Mouse (Mus musculus): ENCODE results near the gene Ifna7. TPM values are rescaled to one million over a fixed set of nuclear protein-coding genes. Genes with fewer than 3 reads are reported as not detected.
"Not testable (repeated sequence)": the region's sequence is repeated elsewhere in the genome, so short reads cannot be mapped to it uniquely, and the experiment has no call there.

The Ifna7 gene
- polyA plus RNA-seq, 1 experiment from 2014 or later: not detected

- not testable (repeated sequence) for ATAC-seq (ENCODE audit: low FRiP score, low TSS enrichment)
These were observed 11.1 kb downstream of the Ifna7 start, which contains the start of gene Ifna6 for GRCm38 (mm10) chr4:88827116-88827515. Gene Ifna6, plus strand, starts transcription at chr4:88827416.

DNA sequence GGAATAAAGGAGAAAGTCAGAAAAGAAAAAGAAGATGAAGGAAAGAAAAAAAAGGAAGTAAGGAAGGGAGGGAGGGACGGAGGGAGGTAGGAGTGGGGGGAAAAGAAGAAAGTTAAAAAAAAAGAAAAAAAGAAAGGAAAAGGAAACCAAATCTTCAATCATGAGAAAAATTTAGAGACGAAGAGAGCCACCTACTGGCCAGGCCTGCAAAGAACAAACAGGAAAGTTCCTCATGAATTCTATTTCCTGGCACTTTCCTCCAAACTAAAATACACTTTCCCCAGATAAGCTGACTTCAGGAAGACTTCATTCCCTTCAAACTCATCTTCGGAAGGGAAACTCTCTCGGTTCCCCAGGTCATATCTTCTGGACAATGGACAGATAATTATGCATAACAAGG is 14.5 kb downstream of the Ifna7 start:
- 25% methylated on average over 4 of the region's 4 CpGs for WGBS
- Histone ChIP-seq H3K4me3 (ENCODE audit: low read length) (no peak overlapping the region), H3K4me2 (replicated peaks; ENCODE audit: low read depth, low read length) (no peak overlapping the region), H3K36me3 (ENCODE audit: control insufficient read depth, insufficient read depth, low read length) (no peaks in the 10 kb centered on the region), H3K4me1 (ENCODE audit: control insufficient read depth, insufficient read depth, low read length) (no peaks in the 10 kb centered on the region), H3K27ac (ENCODE audit: low read depth, low read length) (no peak overlapping the region), H3K27me3 (ENCODE audit: control insufficient read depth, insufficient read depth, low read length) (no peaks in the 10 kb centered on the region), H3K9ac (ENCODE audit: low read depth, low read length) (no peak overlapping the region), H3K9me3 (ENCODE audit: control insufficient read depth, low read length) (no peaks in the 10 kb centered on the region)
- ATAC-seq (ENCODE audit: low FRiP score, low TSS enrichment): no peak

More at GRCm38 (mm10) chr4:88827116-88827515, 11.1 kb downstream of the Ifna7 start, which contains the start of gene Ifna6:
- not testable (repeated sequence) for H3K27me3 ChIP-seq (ENCODE audit: control insufficient read depth, insufficient read depth, low read length); H3K4me1 ChIP-seq (ENCODE audit: control insufficient read depth, insufficient read depth, low read length); H3K9me3 ChIP-seq (ENCODE audit: control insufficient read depth, low read length); H3K4me3 ChIP-seq (ENCODE audit: low read length); H3K4me2 ChIP-seq (replicated peaks; ENCODE audit: low read depth, low read length); H3K27ac ChIP-seq (ENCODE audit: low read depth, low read length); H3K9ac ChIP-seq (ENCODE audit: low read depth, low read length); H3K36me3 ChIP-seq (ENCODE audit: control insufficient read depth, insufficient read depth, low read length)

GRCm38 (mm10) chr4:88835225-88835624 is 19.2 kb downstream of the Ifna7 start, which contains the start of gene Ifna5:
Gene Ifna5, plus strand, starts transcription at chr4:88835525.
- H3K36me3 ChIP-seq (ENCODE audit: control insufficient read depth, insufficient read depth, low read length); H3K4me1 ChIP-seq (ENCODE audit: control insufficient read depth, insufficient read depth, low read length); H3K4me2 ChIP-seq (replicated peaks; ENCODE audit: low read depth, low read length); H3K9ac ChIP-seq (ENCODE audit: low read depth, low read length); H3K4me3 ChIP-seq (ENCODE audit: low read length); ATAC-seq (ENCODE audit: low FRiP score, low TSS enrichment); H3K27me3 ChIP-seq (ENCODE audit: control insufficient read depth, insufficient read depth, low read length); H3K9me3 ChIP-seq (ENCODE audit: control insufficient read depth, low read length); H3K27ac ChIP-seq (ENCODE audit: low read depth, low read length): not testable (repeated sequence)
- WGBS: 86% methylated on average over 1 of the region's 1 CpGs

DNA sequence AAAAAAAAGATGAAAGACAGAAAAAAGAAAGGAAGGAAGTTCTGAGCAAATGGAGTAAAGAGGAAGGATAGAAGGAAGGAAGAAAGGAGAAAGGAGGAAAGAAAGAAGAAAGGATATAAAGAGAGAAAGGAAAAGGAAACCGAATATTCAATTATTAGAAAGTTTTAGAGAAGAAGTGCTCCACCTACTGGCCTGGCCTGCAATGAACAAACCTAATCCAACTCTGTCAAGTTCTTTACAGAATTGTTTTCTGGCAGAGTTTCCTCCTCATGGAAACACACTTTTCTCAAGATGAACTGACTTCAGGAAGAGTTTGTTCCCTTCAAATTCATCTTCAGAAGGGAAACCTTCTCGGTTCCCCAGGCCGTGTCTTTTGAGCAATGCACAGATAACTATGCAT is 22.8 kb downstream of the Ifna7 start:
- Histone ChIP-seq H3K4me2 (replicated peaks; ENCODE audit: low read depth, low read length) (no peak overlapping the region), H3K4me3 (ENCODE audit: low read length) (no peak overlapping the region), H3K27me3 (ENCODE audit: control insufficient read depth, insufficient read depth, low read length) (no peaks in the 10 kb centered on the region), H3K9ac (ENCODE audit: low read depth, low read length) (no peak overlapping the region), H3K36me3 (ENCODE audit: control insufficient read depth, insufficient read depth, low read length) (no peaks in the 10 kb centered on the region), H3K9me3 (ENCODE audit: control insufficient read depth, low read length) (no peaks in the 10 kb centered on the region), H3K4me1 (ENCODE audit: control insufficient read depth, insufficient read depth, low read length) (no peaks in the 10 kb centered on the region), H3K27ac (ENCODE audit: low read depth, low read length) (no peak overlapping the region)
- no peak for ATAC-seq (ENCODE audit: low FRiP score, low TSS enrichment)
- WGBS: 44% methylated on average over 3 of the region's 3 CpGs

DNA sequence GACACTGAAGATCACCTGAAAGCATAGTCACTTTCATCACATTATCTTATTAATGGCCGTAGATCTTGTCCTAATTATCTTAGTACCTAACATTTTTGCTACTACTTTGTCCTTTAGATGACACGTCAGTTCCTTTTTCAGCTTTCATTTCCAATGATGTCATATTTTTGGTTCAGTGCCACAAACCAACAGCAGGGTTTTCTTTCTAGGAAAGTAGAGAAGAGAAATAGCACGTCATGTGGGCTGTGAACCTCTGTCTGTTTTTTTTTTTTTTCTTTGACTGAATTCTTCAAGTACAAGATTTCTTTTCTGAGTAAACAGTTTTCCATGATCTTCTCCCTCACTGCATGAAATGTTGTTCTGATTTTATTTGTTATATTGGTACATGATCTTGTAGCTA is 24.0 kb downstream of the Ifna7 start:
- Histone ChIP-seq H3K27ac (ENCODE audit: low read depth, low read length) (no peak overlapping the region), H3K27me3 (ENCODE audit: control insufficient read depth, insufficient read depth, low read length) (no peaks in the 10 kb centered on the region), H3K9ac (ENCODE audit: low read depth, low read length) (no peak overlapping the region), H3K4me1 (ENCODE audit: control insufficient read depth, insufficient read depth, low read length) (no peaks in the 10 kb centered on the region), H3K4me2 (replicated peaks; ENCODE audit: low read depth, low read length) (no peak overlapping the region), H3K36me3 (ENCODE audit: control insufficient read depth, insufficient read depth, low read length) (no peaks in the 10 kb centered on the region), H3K9me3 (ENCODE audit: control insufficient read depth, low read length) (no peaks in the 10 kb centered on the region), H3K4me3 (ENCODE audit: low read length) (no peak overlapping the region)
- 77% methylated on average over 3 of the region's 3 CpGs for WGBS
- no peak for ATAC-seq (ENCODE audit: low FRiP score, low TSS enrichment)

GRCm38 (mm10) chr4:88841438-88841911 is 25.4 kb downstream of the Ifna7 start, which contains the start of gene Ifna4:
Gene Ifna4, plus strand, starts transcription at chr4:88841861.
- ATAC-seq (ENCODE audit: low FRiP score, low TSS enrichment): no peak
- Histone ChIP-seq H3K9me3 (ENCODE audit: control insufficient read depth, low read length) (no peaks in the 10 kb centered on the region), H3K4me3 (ENCODE audit: low read length) (no peak within 1 kb of the TSS), H3K27me3 (ENCODE audit: control insufficient read depth, insufficient read depth, low read length) (no peaks in the 10 kb centered on the region), H3K9ac (ENCODE audit: low read depth, low read length) (no peak within 1 kb of the TSS), H3K36me3 (ENCODE audit: control insufficient read depth, insufficient read depth, low read length) (no peaks in the 10 kb centered on the region), H3K27ac (ENCODE audit: low read depth, low read length) (no peak within 1 kb of the TSS), H3K4me2 (replicated peaks; ENCODE audit: low read depth, low read length) (no peak within 1 kb of the TSS), H3K4me1 (ENCODE audit: control insufficient read depth, insufficient read depth, low read length) (no peaks in the 10 kb centered on the region)
- 70% methylated on average over 2 of the region's 2 CpGs for WGBS

- H3K4me1 ChIP-seq (ENCODE audit: control insufficient read depth, insufficient read depth, low read length): no peaks in the 10 kb centered on the region
- H3K4me3 ChIP-seq (ENCODE audit: low read length): no peak overlapping the region
- no peaks in the 10 kb centered on the region for H3K27me3 ChIP-seq (ENCODE audit: control insufficient read depth, insufficient read depth, low read length)
- H3K9me3 ChIP-seq (ENCODE audit: control insufficient read depth, low read length): no peaks in the 10 kb centered on the region
- H3K27ac ChIP-seq (ENCODE audit: low read depth, low read length): no peak overlapping the region
- WGBS: 53% methylated on average over 2 of the region's 2 CpGs
- no peak overlapping the region for H3K9ac ChIP-seq (ENCODE audit: low read depth, low read length)
- no peaks in the 10 kb centered on the region for H3K36me3 ChIP-seq (ENCODE audit: control insufficient read depth, insufficient read depth, low read length)
- ATAC-seq (ENCODE audit: low FRiP score, low TSS enrichment): no peak
- no peak overlapping the region for H3K4me2 ChIP-seq (replicated peaks; ENCODE audit: low read depth, low read length)
These were observed 29.3 kb downstream of the Ifna7 start for GRCm38 (mm10) chr4:88845334-88845733.

DNA sequence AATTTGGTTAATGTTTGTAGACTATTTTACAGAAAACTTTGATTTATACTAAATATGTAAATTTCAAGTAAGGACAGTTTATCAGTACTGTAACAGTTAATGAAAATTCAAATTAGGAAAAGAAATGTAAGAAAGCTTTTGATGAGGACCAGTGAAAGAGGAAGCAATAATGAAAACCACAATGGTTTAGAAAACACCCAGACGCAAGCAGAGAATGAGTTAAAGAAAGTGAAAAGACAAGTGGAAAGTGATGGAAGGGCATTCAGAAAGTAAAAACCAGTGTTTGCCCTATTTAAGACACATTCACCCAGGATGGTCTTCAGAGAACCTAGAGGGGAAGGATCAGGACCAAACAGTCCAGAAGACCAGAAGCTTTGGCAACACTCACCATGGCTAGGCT is 33.7 kb downstream of the Ifna7 start, which contains the start of gene Ifna1:
TSS of gene Ifna1 (plus strand) at position 390 of the 400 bp plus-strand sequence.
- 89% methylated on average over 1 of the region's 1 CpGs for WGBS
- no peaks in the 10 kb centered on the region for H3K4me1 ChIP-seq (ENCODE audit: control insufficient read depth, insufficient read depth, low read length)
- no peaks in the 10 kb centered on the region for H3K9me3 ChIP-seq (ENCODE audit: control insufficient read depth, low read length)
- ATAC-seq (ENCODE audit: low FRiP score, low TSS enrichment): no peak
- H3K36me3 ChIP-seq (ENCODE audit: control insufficient read depth, insufficient read depth, low read length): no peaks in the 10 kb centered on the region
- no peaks in the 10 kb centered on the region for H3K27me3 ChIP-seq (ENCODE audit: control insufficient read depth, insufficient read depth, low read length)
- H3K4me3 ChIP-seq (ENCODE audit: low read length): no peak within 1 kb of the TSS
- no peak within 1 kb of the TSS for H3K9ac ChIP-seq (ENCODE audit: low read depth, low read length)
- no peak within 1 kb of the TSS for H3K4me2 ChIP-seq (replicated peaks; ENCODE audit: low read depth, low read length)
- H3K27ac ChIP-seq (ENCODE audit: low read depth, low read length): no peak within 1 kb of the TSS

DNA sequence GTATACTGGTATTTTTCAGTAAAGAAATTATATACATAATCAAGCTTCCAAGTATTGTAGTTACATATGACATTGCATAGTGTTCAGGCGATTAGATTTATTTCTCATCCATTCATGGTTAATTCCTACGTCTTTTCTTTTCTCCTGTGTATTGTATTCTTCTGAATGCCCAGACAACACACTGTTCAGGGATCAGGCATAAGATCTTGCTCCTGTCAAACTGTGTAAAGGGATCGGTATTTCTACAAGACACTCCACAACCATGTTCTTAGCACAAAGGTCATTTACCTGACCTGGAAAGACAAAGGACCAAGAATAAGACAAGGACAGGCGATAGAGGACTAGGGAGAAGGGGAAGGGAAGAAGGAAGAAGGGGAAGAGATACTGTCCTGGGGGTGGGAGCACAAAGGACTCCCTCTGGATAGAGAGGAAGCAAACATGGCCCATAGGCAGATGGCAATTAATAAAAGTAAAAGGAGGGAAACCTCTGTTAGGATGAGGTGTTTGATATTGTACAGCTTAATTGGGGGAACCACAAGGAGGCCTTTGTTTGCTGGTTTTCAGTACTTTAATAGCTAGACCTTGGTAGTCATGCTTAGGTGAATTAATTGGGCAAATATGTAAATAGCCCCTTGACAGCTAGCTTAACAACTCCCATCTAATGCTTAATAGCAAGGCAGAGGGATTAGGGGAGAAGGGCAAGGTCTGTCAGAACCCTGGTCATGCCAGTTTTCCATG is 35.2 kb downstream of the Ifna7 start:
- H3K4me3 ChIP-seq (ENCODE audit: low read length): no peak overlapping the region
- H3K27me3 ChIP-seq (ENCODE audit: control insufficient read depth, insufficient read depth, low read length): no peaks in the 10 kb centered on the region
- H3K4me1 ChIP-seq (ENCODE audit: control insufficient read depth, insufficient read depth, low read length): no peaks in the 10 kb centered on the region
- no peaks in the 10 kb centered on the region for H3K9me3 ChIP-seq (ENCODE audit: control insufficient read depth, low read length)
- H3K9ac ChIP-seq (ENCODE audit: low read depth, low read length): no peak overlapping the region
- no peak overlapping the region for H3K27ac ChIP-seq (ENCODE audit: low read depth, low read length)
- no peak for ATAC-seq (ENCODE audit: low FRiP score, low TSS enrichment)
- H3K4me2 ChIP-seq (replicated peaks; ENCODE audit: low read depth, low read length): no peak overlapping the region
- H3K36me3 ChIP-seq (ENCODE audit: control insufficient read depth, insufficient read depth, low read length): no peaks in the 10 kb centered on the region
- WGBS: 82% methylated on average over 4 of the region's 4 CpGs

Measured in kidney, embryonic 14.5 days (tissue).